Mouse (Mus musculus): ENCODE measurements around the gene Kcnn4. TPM values are rescaled to one million over a fixed set of nuclear protein-coding genes. Genes with fewer than 3 reads are reported as not detected.
A peak's percentile ranks its signal among the peaks of the same experiment; 100 is the strongest.

Gene Kcnn4
- polyA plus RNA-seq, 1 experiment, result 82.2 TPM

DNA sequence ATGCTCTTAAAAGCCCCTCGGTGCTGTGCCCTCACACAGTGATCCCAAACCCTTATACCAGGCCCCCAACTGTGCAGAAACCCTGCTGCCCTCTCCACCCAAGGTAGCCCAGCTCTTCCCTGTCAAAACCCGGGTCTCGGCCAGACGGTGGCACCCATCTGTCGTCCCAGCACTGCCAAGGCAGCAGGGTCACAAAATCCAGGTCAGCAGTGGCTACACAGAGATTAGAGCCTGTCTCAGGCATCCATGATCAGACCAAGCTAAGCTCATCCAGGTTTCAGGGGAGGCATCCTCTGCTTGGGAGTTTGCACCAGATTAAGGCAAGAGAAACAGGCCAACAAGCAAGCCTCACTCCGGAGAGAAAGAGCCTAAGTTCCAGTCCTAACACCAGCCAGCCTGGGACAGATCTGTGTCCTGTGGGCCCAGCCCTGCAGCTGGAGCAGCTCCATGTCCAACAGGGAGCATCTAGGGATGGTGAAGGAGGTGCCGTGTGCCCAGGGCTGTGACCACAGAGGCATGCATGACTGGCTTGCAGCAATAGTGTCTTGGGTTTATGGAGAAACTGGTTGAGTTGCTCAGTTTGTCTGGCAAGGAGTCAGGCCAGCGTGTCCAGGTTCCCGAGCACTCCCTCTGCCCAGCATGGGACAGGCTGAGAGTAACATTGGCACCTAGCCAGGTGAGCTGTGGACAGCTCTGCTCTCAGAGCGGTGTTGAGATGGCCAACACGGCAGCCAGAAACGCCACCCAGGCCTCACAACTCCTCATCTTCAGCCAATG, 54.1 kb downstream of the Kcnn4 start:
- Histone ChIP-seq H3K79me3 (ENCODE audit: low read depth) (no peaks in the 10 kb centered on the region), H3K27me3 (ENCODE audit: control insufficient read depth, insufficient read depth, insufficient read length) (no peaks in the 10 kb centered on the region), H3K79me2 (ENCODE audit: control insufficient read depth, insufficient read depth) (no peaks in the 10 kb centered on the region), H3K4me3 (ENCODE audit: insufficient read depth, poor library complexity, severe bottlenecking) (no peak overlapping the region), H3ac (ENCODE audit: control insufficient read depth, insufficient read length, low read depth) (no peak overlapping the region), H3K36me3 (ENCODE audit: control insufficient read depth, insufficient read depth) (no peaks in the 10 kb centered on the region)
- TF ChIP-seq FOSL1 (IDR thresholded peaks at IDR 0.05; ENCODE audit: insufficient read depth, low read length, poor library complexity, severe bottlenecking) (no peak), MYOG (IDR thresholded peaks at IDR 0.05; ENCODE audit: control insufficient read depth, extremely low read depth, insufficient read length) (no peak), MAX (IDR thresholded peaks at IDR 0.05) (no peak), MYOD1 (IDR thresholded peaks at IDR 0.05; ENCODE audit: control insufficient read depth, insufficient read length, low read depth) (no peak), CEBPB (IDR thresholded peaks at IDR 0.05; ENCODE audit: low read depth) (no peak), USF1 (IDR thresholded peaks at IDR 0.05; ENCODE audit: low read depth) (no peak), CTCF (IDR thresholded peaks at IDR 0.05; ENCODE audit: control insufficient read depth, insufficient read depth, insufficient read length) (no peak)

DNA sequence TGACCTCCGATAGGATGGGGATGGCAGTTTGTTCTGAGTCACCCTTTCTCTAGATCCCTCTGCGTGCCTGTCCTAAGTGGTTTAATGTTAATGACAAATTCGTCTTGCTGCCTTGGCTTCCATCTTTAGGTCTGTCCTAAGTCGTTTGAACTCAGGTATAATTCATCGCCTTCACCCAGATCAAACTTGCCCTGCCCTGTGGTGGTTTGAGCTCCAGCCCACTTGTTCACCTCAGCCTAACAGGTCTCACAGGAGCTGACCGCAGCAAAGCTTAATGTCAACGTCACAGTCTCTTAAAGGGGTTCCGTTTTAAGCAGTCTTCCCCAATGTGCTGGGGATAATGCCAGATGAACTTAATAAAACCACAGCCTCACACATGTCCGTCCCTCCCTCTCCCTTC, 55.9 kb downstream of the Kcnn4 start:
- H3ac ChIP-seq (ENCODE audit: control insufficient read depth, insufficient read length, low read depth), result no peak overlapping the region
- H3K4me3 ChIP-seq (ENCODE audit: insufficient read depth, poor library complexity, severe bottlenecking), result no peak overlapping the region
- TF ChIP-seq FOSL1 (IDR thresholded peaks at IDR 0.05; ENCODE audit: insufficient read depth, low read length, poor library complexity, severe bottlenecking), result no peak
- no peak for TF ChIP-seq MYOG (IDR thresholded peaks at IDR 0.05; ENCODE audit: control insufficient read depth, extremely low read depth, insufficient read length)
- TF ChIP-seq MAX (IDR thresholded peaks at IDR 0.05), result no peak
- TF ChIP-seq MYOD1 (IDR thresholded peaks at IDR 0.05; ENCODE audit: control insufficient read depth, insufficient read length, low read depth), result no peak
- no peak for TF ChIP-seq CTCF (IDR thresholded peaks at IDR 0.05; ENCODE audit: control insufficient read depth, insufficient read depth, insufficient read length)
- TF ChIP-seq CEBPB (IDR thresholded peaks at IDR 0.05; ENCODE audit: low read depth), result no peak
- TF ChIP-seq USF1 (IDR thresholded peaks at IDR 0.05; ENCODE audit: low read depth), result no peak
- H3K79me2 ChIP-seq (ENCODE audit: control insufficient read depth, insufficient read depth), result no peaks in the 10 kb centered on the region
- H3K79me3 ChIP-seq (ENCODE audit: low read depth), result no peaks in the 10 kb centered on the region
- H3K36me3 ChIP-seq (ENCODE audit: control insufficient read depth, insufficient read depth), result no peaks in the 10 kb centered on the region
- H3K27me3 ChIP-seq (ENCODE audit: control insufficient read depth, insufficient read depth, insufficient read length), result no peaks in the 10 kb centered on the region

- H3K36me3 ChIP-seq (ENCODE audit: control insufficient read depth, insufficient read depth), result no peaks in the 10 kb centered on the region
- TF ChIP-seq CEBPB (IDR thresholded peaks at IDR 0.05; ENCODE audit: low read depth), result no peak
- TF ChIP-seq CTCF (IDR thresholded peaks at IDR 0.05; ENCODE audit: control insufficient read depth, insufficient read depth, insufficient read length), result no peak
- TF ChIP-seq USF1 (IDR thresholded peaks at IDR 0.05; ENCODE audit: low read depth), result no peak
- no peak for TF ChIP-seq MYOD1 (IDR thresholded peaks at IDR 0.05; ENCODE audit: control insufficient read depth, insufficient read length, low read depth)
- no peak for TF ChIP-seq MYOG (IDR thresholded peaks at IDR 0.05; ENCODE audit: control insufficient read depth, extremely low read depth, insufficient read length)
- TF ChIP-seq MAX (IDR thresholded peaks at IDR 0.05), result no peak
- TF ChIP-seq FOSL1 (IDR thresholded peaks at IDR 0.05; ENCODE audit: insufficient read depth, low read length, poor library complexity, severe bottlenecking), result no peak
- no peak overlapping the region for H3ac ChIP-seq (ENCODE audit: control insufficient read depth, insufficient read length, low read depth)
- no peaks in the 10 kb centered on the region for H3K79me2 ChIP-seq (ENCODE audit: control insufficient read depth, insufficient read depth)
- H3K27me3 ChIP-seq (ENCODE audit: control insufficient read depth, insufficient read depth, insufficient read length), result no peaks in the 10 kb centered on the region
- H3K79me3 ChIP-seq (ENCODE audit: low read depth), result no peaks in the 10 kb centered on the region
- H3K4me3 ChIP-seq (ENCODE audit: insufficient read depth, poor library complexity, severe bottlenecking), result no peak overlapping the region
These were observed 57.1 kb downstream of the Kcnn4 start for GRCm38 (mm10) chr7:24427168-24427567.

DNA sequence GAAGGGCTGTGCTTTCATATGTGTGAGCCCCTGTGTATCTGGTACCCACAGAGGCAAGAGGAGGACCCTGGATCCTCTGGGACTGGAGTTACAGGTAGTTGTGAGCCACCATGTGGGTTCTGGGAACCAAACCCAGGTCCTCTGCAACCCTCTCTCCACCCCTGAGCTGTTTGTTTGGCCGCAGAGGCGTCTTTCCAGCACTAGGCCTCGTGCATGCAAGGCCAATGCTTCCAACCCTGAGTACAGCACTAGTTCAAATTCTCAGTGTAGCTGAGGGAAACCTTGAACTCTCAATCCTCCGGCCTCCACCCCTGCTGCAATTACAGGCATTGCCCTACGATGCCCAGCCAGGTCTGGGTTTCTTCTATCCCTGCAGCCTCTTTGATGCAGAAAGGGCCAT, 58.7 kb downstream of the Kcnn4 start:
- no peaks in the 10 kb centered on the region for H3K79me3 ChIP-seq (ENCODE audit: low read depth)
- no peak overlapping the region for H3K4me3 ChIP-seq (ENCODE audit: insufficient read depth, poor library complexity, severe bottlenecking)
- no peaks in the 10 kb centered on the region for H3K27me3 ChIP-seq (ENCODE audit: control insufficient read depth, insufficient read depth, insufficient read length)
- H3ac ChIP-seq (ENCODE audit: control insufficient read depth, insufficient read length, low read depth), result no peak overlapping the region
- no peaks in the 10 kb centered on the region for H3K36me3 ChIP-seq (ENCODE audit: control insufficient read depth, insufficient read depth)
- TF ChIP-seq CTCF (IDR thresholded peaks at IDR 0.05; ENCODE audit: control insufficient read depth, insufficient read depth, insufficient read length), result no peak
- TF ChIP-seq USF1 (IDR thresholded peaks at IDR 0.05; ENCODE audit: low read depth), result no peak
- no peak for TF ChIP-seq MAX (IDR thresholded peaks at IDR 0.05)
- TF ChIP-seq MYOG (IDR thresholded peaks at IDR 0.05; ENCODE audit: control insufficient read depth, extremely low read depth, insufficient read length), result no peak
- TF ChIP-seq CEBPB (IDR thresholded peaks at IDR 0.05; ENCODE audit: low read depth), result no peak
- no peak for TF ChIP-seq MYOD1 (IDR thresholded peaks at IDR 0.05; ENCODE audit: control insufficient read depth, insufficient read length, low read depth)
- TF ChIP-seq FOSL1 (IDR thresholded peaks at IDR 0.05; ENCODE audit: insufficient read depth, low read length, poor library complexity, severe bottlenecking), result no peak
- H3K79me2 ChIP-seq (ENCODE audit: control insufficient read depth, insufficient read depth), result no peaks in the 10 kb centered on the region

GRCm38 (mm10) chr7:24429413-24430112, 59.5 kb downstream of the Kcnn4 start:
- H3K36me3 ChIP-seq (ENCODE audit: control insufficient read depth, insufficient read depth), result no peaks in the 10 kb centered on the region
- H3K79me2 ChIP-seq (ENCODE audit: control insufficient read depth, insufficient read depth), result no peaks in the 10 kb centered on the region
- H3K79me3 ChIP-seq (ENCODE audit: low read depth), result no peaks in the 10 kb centered on the region
- H3K27me3 ChIP-seq (ENCODE audit: control insufficient read depth, insufficient read depth, insufficient read length), result no peaks in the 10 kb centered on the region
- H3K4me3 ChIP-seq (ENCODE audit: insufficient read depth, poor library complexity, severe bottlenecking), result no peak overlapping the region
- H3ac ChIP-seq (ENCODE audit: control insufficient read depth, insufficient read length, low read depth), result no peak overlapping the region
- TF ChIP-seq MAX (IDR thresholded peaks at IDR 0.05) (no peak), CEBPB (IDR thresholded peaks at IDR 0.05; ENCODE audit: low read depth) (no peak), MYOD1 (IDR thresholded peaks at IDR 0.05; ENCODE audit: control insufficient read depth, insufficient read length, low read depth) (peak; percentile 87)

Measured in C2C12 (cell line).